Mouse (Mus musculus) midbrain, embryonic 11.5 days (tissue): Measurements from ENCODE around the gene Sap25. TPM values are rescaled to one million over a fixed set of nuclear protein-coding genes. Genes with fewer than 3 reads are reported as not detected.
"Not testable (repeated sequence)": the region's sequence is repeated elsewhere in the genome, so short reads cannot be mapped to it uniquely, and the experiment has no call there.

Experiments used
- ATAC-seq: fragments of 200-750 bp; cut with Nextera tagmentation; 2 replicates; pipeline ENCODE4 v1.8.0; 2017; ENCODE audit warnings: moderate TSS enrichment, moderate library complexity; ENCODE audit not compliant: low FRiP score
- DNase-seq: peaks from one replicate; pipeline ENCODE4 v3.0.0; 2015; ENCODE audit warnings: low spot score; ENCODE audit errors: missing footprints
- H3K27ac ChIP-seq: fragments of 300-500 bp; sonication (generic); 2 replicates; pipeline ENCODE4 v1.5.1; 2014; ENCODE audit warnings: low read depth, low read length
- H3K27me3 ChIP-seq: fragments of 300-500 bp; sonication (generic); 2 replicates; pipeline ENCODE4 v1.6.1; 2014; ENCODE audit warnings: mild to moderate bottlenecking, low read length, moderate library complexity, mixed read lengths; ENCODE audit not compliant: control insufficient read depth, insufficient read depth
- H3K36me3 ChIP-seq: fragments of 300-500 bp; sonication (generic); 2 replicates; pipeline ENCODE4 v1.6.1; 2014; ENCODE audit warnings: mild to moderate bottlenecking, low read length, moderate library complexity, mixed read lengths; ENCODE audit not compliant: control insufficient read depth, insufficient read depth
- H3K4me1 ChIP-seq: fragments of 300-500 bp; sonication (generic); 2 replicates; pipeline ENCODE4 v1.6.1; 2014; ENCODE audit warnings: low read length; ENCODE audit not compliant: control insufficient read depth, insufficient read depth
- H3K4me2 ChIP-seq: fragments of 300-500 bp; sonication (generic); 2 replicates; pipeline ENCODE4 v1.6.1; 2014; ENCODE audit warnings: mild to moderate bottlenecking, moderate library complexity
- H3K4me3 ChIP-seq: fragments of 300-500 bp; sonication (generic); 2 replicates; pipeline ENCODE4 v1.5.1; 2014; ENCODE audit warnings: low read depth, low read length
- H3K9ac ChIP-seq: fragments of 300-500 bp; sonication (generic); 2 replicates; pipeline ENCODE4 v1.6.1; 2014; ENCODE audit warnings: low read length
- H3K9me3 ChIP-seq: fragments of 300-500 bp; sonication (generic); 2 replicates; pipeline ENCODE4 v1.6.1; 2016; ENCODE audit warnings: low read length; ENCODE audit not compliant: control insufficient read depth
- WGBS: fragments of 180-500 bp; shearing (Covaris S2); extraction: QIAGEN DNeasy Blood & Tissue Kit; methylation state at CpG from one replicate; pipeline ENCODE4 v1.1.7; 2014; 5-methylcytosine and 5-hydroxymethylcytosine counted together
- polyA plus RNA-seq: library from polyadenylated mRNA; unstranded; fragments of >200 nt; fragmentation: Nextera tagmentation; extraction: Ambion mirVana; gene quantifications from 2 replicates; pipeline ENCODE4 v1.2.1, GENCODE M21; 2014

The Sap25 gene
- polyA plus RNA-seq, 1 experiment from 2014 or later, result 6.8 TPM

DNA sequence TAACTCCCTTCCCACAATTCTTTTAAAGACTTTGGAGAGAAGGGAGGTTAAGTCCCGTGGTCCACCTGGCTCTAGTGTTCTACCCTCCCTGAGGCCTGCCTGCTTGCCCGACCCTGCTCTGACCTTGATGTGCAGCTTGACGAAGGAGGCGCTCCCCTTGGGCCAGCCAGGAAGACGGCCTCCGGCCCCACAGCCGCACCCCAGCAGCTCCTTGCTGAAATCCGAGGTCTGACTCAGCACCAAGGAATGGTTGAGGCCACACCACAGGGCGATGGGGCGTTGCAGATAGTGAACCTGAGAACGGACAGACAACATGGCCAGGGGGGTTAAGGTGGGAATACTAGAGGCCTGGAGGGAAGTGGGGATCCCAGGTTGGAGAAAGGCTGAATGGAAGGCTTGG lies 27.6 kb upstream of the Sap25 start, which contains the start of gene Pcolce:
Pcolce (minus strand) TSS at position 235 of the 400 bp plus-strand sequence.
- H3K9ac ChIP-seq, result peak within 1 kb of the TSS; percentile 3; the same call in 1 of the 2 replicates
- H3K4me1 ChIP-seq, result peaks cover 22% of the 10 kb centered on the region
- no peak for DNase-seq
- H3K4me2 ChIP-seq, result no peak within 1 kb of the TSS
- ATAC-seq, result no peak
- no peaks in the 10 kb centered on the region for H3K36me3 ChIP-seq
- WGBS, result 71% methylated on average over 11 of the region's 11 CpGs
- no peaks in the 10 kb centered on the region for H3K9me3 ChIP-seq
- no peak within 1 kb of the TSS; the same call in 1 of the 2 replicates for H3K27ac ChIP-seq
- H3K27me3 ChIP-seq, result no peaks in the 10 kb centered on the region; the same call in 1 of the 2 replicates
- H3K4me3 ChIP-seq, result no peak within 1 kb of the TSS

GRCm38 (mm10) chr5:137614921-137615320 lies 26.2 kb upstream of the Sap25 start:
- H3K9ac ChIP-seq, H3K9me3 ChIP-seq, DNase-seq, ATAC-seq, H3K4me3 ChIP-seq, H3K36me3 ChIP-seq, H3K4me2 ChIP-seq, H3K27me3 ChIP-seq, H3K27ac ChIP-seq: not testable (repeated sequence)
- H3K4me1 ChIP-seq, result peaks cover 21% of the 10 kb centered on the region
- whole genome bisulfite sequencing, result 89% methylated on average over 2 of the region's 2 CpGs

DNA sequence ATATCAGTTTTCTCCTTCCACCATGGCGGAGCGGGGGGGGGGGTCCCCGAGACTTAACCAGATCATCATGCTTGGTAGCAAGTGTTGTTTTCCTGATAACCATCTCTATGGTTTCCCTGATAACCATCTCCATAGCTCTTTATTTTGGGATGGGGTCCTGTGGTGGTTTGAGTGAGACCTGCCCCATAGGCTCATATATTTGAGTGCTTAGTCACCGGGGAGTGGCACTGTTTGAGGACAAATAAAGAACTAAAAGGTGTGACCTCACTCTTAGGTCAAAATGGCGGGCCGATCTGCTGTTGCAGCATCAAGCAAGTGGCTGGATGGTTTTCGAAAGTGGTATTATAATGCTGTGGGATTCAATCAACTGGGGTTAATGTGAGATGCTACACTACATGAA lies 25.8 kb upstream of the Sap25 start:
- H3K27ac ChIP-seq, result no peak overlapping the region
- no peaks in the 10 kb centered on the region for H3K9me3 ChIP-seq
- no peak overlapping the region for H3K9ac ChIP-seq
- 91% methylated on average over 7 of the region's 7 CpGs for WGBS
- H3K4me2 ChIP-seq, result no peak overlapping the region
- H3K4me1 ChIP-seq, result peaks cover 18% of the 10 kb centered on the region
- no peak for ATAC-seq
- DNase-seq, result no peak
- H3K36me3 ChIP-seq, result no peaks in the 10 kb centered on the region
- H3K4me3 ChIP-seq, result no peak overlapping the region
- H3K27me3 ChIP-seq, result no peaks in the 10 kb centered on the region

DNA sequence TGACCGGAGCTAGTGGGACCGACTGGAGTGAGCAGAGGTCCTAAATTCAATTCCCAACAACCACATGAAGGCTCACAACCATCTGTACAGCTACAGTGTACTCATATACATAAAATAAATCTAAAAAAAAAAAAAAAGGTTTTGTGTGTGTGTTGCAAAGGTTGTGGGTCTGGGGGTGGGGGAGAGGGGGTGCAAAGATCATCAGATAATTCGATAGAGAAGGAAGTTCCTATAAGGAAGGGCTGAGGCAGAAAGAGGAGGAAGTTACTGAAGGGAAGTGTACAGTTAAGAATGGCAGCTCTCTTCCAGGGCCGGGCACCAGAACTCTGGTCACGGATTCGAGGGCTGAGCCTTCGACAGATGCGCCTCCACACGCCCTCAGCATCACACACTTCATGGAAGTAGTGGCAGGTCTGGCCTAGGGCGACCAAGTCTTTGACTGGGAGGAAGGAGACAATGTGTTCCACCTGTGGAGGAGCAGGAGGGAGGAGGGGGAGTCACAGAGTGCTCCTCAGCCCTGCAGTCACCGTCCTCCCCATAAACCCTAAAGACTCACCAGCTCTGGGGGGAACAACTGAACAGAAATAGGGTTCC lies 17.1 kb upstream of the Sap25 start:
- Histone ChIP-seq H3K4me2 (no peak overlapping the region), H3K9me3 (no peaks in the 10 kb centered on the region), H3K27me3 (no peaks in the 10 kb centered on the region), H3K4me1 (no peaks in the 10 kb centered on the region), H3K27ac (no peak overlapping the region), H3K36me3 (no peaks in the 10 kb centered on the region), H3K9ac (no peak overlapping the region), H3K4me3 (no peak overlapping the region)
- no peak for DNase-seq
- 85% methylated on average over 11 of the region's 11 CpGs for WGBS
- ATAC-seq, result no peak

DNA sequence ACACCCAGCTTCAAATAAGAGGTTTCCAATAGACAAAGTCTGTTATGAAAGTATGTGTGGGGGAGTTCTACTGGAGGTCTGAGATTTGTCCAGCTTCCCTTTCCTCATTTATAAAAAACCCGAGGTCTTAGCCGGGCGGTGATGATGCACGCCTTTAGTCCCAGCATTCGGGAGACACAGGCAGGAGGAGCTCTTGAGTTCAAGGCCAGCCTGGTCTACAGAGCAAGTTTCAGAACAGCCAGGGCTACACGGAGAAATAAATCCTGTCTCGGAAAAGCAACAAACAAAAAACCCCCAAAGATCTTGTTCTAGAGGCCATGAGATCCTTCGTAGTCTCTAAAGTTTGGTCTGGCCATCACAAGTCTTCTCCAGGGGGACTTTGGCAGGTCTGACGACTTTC lies 13.1 kb upstream of the Sap25 start:
- no peak for ATAC-seq
- no peaks in the 10 kb centered on the region for H3K27me3 ChIP-seq
- 7% methylated on average over 9 of the region's 9 CpGs for WGBS
- peak overlapping the region; percentile 40 for H3K4me2 ChIP-seq
- H3K27ac ChIP-seq, result peak overlapping the region; percentile 31; the same call in 1 of the 2 replicates
- H3K36me3 ChIP-seq, result no peaks in the 10 kb centered on the region
- peak overlapping the region; percentile 24 for H3K9ac ChIP-seq
- peak overlapping the region; percentile 75 for H3K4me3 ChIP-seq
- H3K9me3 ChIP-seq, result no peaks in the 10 kb centered on the region
- peaks cover 20% of the 10 kb centered on the region for H3K4me1 ChIP-seq
- no peak for DNase-seq

DNA sequence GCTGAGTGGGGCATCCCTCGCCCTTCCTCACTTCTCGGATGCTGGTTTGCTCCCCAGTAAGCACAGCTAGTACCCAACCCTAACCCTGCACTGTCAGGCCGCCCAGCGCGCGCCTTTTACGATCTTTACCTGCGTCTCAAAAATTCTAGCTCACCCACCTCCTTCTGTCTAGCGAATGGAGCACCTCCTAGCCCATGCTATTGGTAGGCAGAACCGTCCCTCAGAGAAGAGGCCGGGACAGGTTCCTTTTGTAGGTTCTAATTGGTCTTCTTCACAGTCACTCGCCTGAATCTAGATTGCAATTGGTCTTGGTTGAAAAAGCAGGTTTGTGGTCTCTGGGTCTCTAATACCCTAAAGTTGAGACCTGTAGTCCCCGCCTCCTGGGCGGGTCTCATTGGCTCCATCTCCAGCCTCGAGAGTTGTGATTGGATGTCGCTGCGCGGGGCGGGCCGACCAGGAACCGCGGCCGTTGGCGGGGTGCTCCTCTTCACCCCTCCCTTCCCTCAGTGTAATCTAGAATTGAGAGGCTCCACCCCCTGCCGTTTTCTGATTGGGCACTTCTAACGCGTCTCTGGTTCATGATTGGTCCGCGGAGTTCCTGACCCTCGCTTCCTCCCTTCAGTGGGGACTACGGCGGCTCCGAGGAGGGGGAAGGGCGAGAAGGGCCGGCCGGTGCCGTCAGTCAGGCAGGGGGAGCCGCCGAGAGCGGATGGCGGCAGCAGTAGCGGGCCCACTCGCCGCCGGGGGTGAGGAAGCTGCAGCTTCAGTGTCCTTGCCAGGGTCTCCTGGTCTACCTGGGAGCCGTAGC lies 12.4 kb upstream of the Sap25 start, which contains the start of the genes Fbxo24, Lrch4 and Gm20605:
Fbxo24 (minus strand) TSS at position 505 of the 808 bp plus-strand sequence.
Lrch4 (plus strand) TSS at position 624 of the 808 bp plus-strand sequence.
Gm20605 (plus strand) TSS at position 678 of the 808 bp plus-strand sequence.
- Histone ChIP-seq H3K4me1 (peaks cover 20% of the 10 kb centered on the region), H3K36me3 (no peaks in the 10 kb centered on the region), H3K9me3 (no peaks in the 10 kb centered on the region), H3K27ac (peak within 1 kb of the TSS; percentile 89), H3K9ac (peak within 1 kb of the TSS; percentile 81), H3K4me2 (peak within 1 kb of the TSS; percentile 61), H3K4me3 (peak within 1 kb of the TSS; percentile 75), H3K27me3 (no peaks in the 10 kb centered on the region)
- under 1% methylated on average over 46 of the region's 46 CpGs for WGBS
- ATAC-seq (peak; percentile 98), DNase-seq (peak; percentile 99)

GRCm38 (mm10) chr5:137629306-137629721 lies 11.8 kb upstream of the Sap25 start:
- Histone ChIP-seq H3K9me3 (no peaks in the 10 kb centered on the region), H3K4me1 (peaks cover 20% of the 10 kb centered on the region), H3K9ac (peak overlapping the region; percentile 81), H3K27ac (peak overlapping the region; percentile 89), H3K36me3 (no peaks in the 10 kb centered on the region), H3K4me2 (peak overlapping the region; percentile 61), H3K27me3 (no peaks in the 10 kb centered on the region), H3K4me3 (peak overlapping the region; percentile 75)
- peak; percentile 64 for ATAC-seq
- peak; percentile 96 for DNase-seq
- WGBS, result under 1% methylated on average over 23 of the region's 23 CpGs

DNA sequence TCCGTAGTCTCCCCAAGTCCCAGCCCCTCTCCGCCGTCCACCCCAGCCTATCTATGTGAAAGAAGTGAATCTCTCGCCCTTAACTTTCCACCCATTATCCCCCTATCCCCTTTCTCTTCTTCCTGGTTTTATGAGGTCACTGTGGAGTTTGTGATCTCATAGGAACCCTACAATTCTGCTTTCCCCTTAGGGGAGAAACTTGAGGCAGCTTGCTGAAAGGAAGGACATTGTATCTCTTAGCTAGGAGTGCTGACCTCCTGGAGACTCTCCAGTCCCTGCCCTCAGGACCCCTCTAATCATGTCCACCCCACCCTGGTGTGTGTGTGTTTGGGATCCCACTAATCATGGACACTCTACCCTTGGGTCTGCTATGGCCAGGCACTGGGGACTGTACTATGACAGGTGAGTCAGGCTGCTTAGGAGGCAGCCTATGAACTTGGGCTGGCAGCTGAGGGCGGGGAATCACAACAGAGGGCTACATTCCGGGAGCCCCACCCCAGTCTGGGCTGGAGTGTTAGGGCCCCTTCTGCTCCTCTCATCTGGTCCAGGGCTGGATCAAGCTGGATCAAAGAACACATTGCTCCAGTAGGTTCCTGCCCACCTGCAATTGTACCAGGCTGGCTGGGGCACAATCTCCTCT lies 11.1 kb upstream of the Sap25 start:
- peaks cover 20% of the 10 kb centered on the region for H3K4me1 ChIP-seq
- DNase-seq (no peak), ATAC-seq (no peak)
- H3K36me3 ChIP-seq, result no peaks in the 10 kb centered on the region
- WGBS, result 25% methylated on average over 6 of the region's 6 CpGs
- H3K9ac ChIP-seq, result peak overlapping the region; percentile 81
- H3K4me3 ChIP-seq, result peak overlapping the region; percentile 75
- 0 out of 2 replicates have a peak overlapping the region, but pooled peaks have one; percentile 4 for H3K27ac ChIP-seq
- no peaks in the 10 kb centered on the region for H3K9me3 ChIP-seq
- peak overlapping the region; percentile 61 for H3K4me2 ChIP-seq
- no peaks in the 10 kb centered on the region for H3K27me3 ChIP-seq
